Mouse (Mus musculus) NIH3T3 (cell line): Measurements from ENCODE around the gene Sox5.
A peak's percentile ranks its signal among the peaks of the same experiment; 100 is the strongest.

Experiments used
- DNase-seq: peaks from one replicate; pipeline ENCODE4 v3.0.0-alpha.2; 2012; ENCODE audit warnings: low read depth

The Sox5 gene

DNA sequence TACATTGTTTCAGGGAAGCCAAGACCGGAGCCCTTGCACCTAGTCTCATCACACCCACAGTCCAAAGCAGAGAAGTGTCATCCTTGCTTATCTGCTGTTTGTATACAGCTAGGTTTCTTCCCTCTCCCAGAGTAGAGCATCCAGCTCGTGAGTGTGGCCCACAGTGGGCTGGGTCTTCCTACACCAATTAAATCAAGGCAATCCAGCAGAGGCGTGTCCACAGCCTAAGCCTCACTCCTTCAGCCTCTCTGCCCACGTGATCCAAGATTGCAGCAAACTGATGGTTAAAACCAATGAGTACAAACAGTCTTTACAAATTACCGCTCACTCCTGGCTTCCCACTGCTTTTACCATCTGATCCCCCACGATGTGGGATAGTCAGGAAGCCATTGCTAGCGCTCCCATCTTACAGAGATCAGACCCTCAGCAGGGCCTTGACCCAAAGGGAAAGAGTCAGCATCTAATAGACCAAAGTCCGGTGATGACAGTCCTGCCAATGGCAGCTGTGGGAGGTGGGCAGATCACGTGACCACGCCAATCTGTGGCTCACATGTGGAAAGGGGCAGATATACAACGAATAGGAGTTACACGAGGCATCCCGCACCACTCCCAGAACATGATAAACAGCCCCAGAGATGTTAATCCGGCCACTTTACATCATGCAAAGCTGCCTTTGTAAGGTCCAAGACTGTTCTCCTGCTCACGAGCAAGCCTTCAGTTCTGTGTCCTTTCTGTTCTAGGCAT is 9.4 kb downstream of the Sox5 start:
- no peak for DNase-seq

DNA sequence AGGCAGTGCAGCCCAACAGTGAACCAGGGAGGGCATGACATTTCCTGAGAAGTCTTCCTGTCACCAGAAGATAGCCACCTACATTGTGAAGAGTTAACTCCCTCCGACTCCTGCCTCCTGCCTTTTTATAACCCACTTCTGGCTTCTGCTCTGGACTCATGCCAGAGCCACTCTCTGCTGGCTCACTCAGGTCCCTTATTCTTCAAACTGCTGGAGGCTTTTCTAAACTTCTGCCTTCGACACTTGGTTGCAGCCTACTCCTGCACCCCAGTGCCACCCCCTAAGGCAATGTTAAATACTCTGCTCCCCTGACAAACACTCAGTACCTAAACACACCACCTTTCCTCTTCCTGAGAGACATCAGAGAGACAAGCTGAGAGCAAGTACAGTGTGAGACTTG is 12.7 kb downstream of the Sox5 start:
- no peak for DNase-seq

DNA sequence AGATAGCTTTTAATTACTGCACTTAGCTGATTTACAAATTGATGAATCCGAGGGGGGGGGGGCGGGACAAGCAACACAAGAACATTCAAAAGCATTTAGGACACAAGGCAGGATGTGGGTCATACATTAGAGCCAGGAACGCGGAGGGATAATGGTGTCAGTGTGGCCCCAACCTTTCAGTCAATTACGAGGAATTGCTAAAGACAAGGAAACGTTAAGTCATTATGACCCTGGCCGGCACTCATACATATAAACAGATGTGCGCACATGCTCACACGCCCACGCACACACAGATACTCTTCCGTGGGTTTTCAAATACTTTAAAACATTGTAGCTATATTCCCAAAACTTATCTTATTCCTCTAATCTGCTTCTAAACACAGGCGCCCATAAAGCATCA is 19.9 kb downstream of the Sox5 start:
- no peak for DNase-seq

DNA sequence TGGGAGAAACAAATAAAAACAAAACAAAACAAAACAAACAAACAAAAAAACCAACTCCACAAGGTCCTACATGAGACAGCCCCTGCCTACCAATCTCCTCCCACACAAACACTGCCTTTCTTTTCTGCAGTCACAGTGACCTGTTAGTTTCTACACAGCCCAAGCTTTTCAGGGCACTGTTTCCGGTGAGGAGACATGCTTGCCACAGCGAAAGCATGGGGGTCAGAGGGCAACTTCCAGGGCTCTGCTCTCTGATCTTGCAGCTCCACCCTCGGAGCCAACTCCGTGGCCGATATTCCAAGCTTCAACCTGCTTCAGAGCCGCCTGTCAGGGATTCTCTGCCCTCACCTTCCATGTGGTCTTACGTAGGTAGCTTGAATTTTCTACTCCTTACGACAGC is 22.6 kb downstream of the Sox5 start:
- DNase-seq: no peak

DNA sequence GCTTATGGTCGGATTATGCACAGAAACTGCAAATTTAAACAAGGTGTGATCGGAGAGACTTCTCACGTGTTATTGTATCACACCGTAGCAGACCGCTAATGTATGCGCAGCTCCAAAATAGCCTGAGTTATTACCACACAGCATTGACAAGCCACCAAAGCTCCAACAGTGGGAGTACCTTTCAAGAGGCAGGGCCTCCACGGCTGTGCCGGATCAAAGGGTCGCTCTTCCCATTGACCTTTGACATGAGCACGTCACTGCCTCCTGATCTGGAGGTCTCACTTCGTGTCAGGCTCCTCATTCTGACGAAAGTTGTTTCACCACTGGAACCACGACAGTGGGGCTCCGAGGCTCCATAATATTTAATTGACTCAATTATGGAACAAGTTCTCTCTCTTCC is 24.4 kb downstream of the Sox5 start:
- DNase-seq: no peak

DNA sequence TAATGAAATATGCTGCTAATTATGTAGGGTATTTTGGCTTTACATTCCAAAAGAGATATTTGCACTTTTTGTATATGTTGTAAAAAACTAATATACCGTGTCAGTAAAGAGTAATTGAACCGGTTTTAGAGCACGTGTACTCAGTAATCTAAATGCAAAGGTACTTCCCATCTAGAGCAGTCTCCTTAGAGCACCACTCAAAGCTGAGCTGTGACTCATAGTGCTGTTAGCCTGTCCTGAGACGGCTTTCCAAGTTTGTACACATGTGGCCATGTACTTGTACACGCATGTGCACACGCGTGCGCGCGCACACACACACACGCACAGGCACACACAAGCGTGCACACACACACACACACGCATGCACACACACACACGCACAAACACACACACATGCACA is 25.3 kb downstream of the Sox5 start:
- no peak for DNase-seq

DNA sequence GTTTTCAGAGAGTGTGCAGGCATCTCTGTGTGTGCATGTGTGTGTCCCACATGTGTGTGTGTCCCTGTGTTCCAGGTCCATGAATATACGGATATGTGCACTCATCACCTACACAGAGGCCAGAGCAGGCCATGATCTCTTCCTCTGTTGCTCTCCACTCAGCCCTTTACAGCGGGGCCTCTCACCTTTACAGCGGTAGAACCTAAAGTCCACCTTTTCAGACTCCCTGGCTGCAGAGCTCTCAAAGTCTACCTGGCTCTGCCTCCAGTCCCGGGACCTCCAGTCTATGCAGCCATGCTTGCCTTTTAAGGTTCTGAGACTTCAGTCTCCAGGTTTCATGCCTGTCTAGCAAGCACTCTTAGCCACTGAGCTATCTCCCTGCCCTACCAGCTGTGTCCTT is 26.5 kb downstream of the Sox5 start:
- no peak for DNase-seq

DNA sequence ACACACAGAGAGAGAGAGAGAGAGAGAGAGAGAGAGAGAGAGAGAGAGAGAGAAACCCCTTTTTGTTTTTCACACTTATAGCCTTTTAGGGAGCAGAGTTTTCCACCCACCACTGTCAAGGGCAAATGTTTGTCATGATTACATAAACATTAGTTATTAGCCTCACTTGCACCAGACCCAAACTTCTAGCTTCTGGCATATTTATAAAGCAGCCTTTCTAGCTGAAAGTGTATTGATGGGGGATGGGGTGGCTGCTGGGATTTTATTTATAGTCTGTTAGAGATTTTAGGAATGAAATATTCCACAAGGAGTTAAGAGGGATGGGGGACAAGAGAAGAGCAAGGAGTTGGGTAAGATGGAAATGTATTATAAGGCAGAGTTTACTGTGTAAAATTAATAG is 27.4 kb downstream of the Sox5 start:
- DNase-seq: peak; percentile 76

DNA sequence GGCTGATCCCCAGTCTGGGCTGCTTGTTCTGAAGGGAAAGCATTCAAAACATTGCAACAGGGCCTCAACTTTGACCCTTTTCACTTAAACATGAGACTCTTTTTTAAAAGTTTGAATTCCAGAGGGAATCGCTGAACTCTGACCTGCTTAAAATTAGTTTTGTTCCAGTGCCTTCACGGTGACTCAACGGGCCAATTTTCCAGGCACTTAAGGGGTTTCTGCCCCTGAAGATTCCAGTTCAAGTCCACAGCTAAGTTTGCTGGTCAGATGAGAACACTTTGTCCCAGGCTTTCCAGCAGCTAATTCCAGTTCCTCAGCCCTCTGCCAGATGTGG is 27.8 kb downstream of the Sox5 start:
- peak; percentile 97 for DNase-seq

DNA sequence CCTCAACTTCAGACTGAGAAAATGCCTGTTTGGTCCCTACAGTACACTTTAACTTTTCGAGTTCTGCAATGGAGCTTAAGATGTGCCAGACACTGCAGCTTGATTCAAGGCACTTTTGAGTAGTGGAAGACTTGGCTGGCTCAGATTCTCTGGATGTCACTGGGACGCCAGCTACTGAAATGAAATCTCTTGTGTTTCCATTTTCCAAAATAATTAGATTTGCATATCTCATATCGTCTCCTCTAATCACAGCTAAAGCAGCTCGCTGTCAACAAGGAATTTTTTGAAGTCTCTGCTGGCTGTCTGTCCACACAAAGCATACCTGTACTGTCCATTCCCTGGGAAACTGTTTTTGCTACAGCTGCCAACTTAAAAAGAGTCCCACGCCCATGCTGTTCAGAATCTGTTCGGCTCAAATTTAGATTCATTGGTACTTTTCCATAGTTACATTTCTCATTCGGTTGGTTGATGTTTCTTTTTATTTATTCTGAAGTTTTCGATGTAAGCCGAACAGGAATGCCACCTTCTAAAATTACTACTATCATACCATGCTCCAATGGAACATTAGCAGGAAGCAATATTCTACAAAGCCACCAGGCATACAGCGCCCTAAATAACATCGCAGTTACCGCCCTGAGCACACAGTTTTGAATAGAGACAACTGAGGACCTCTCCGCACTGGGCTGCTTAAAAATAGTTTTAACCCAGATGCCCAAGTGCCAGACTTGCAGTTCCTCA is 28.4 kb downstream of the Sox5 start:
- DNase-seq: no peak

DNA sequence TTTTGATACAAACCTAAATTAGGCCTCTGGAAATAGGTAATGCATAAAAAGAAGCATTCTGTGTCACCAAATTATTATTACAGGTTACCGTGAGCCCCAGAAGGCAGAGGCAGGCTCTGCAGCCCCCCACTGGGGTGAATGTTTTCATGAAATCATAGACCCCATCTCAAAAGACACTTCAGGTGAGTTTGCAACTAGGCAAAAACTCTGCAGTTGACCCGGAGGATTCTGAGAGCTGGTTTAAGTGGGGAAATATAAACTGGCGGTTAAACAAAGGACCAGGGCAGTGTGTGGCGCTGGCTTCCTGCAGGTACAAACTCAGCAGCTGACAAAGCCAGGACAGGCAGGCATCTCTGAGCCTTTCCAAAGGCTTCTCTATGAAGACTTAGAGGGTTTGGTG is 30.2 kb downstream of the Sox5 start:
- no peak for DNase-seq

DNA sequence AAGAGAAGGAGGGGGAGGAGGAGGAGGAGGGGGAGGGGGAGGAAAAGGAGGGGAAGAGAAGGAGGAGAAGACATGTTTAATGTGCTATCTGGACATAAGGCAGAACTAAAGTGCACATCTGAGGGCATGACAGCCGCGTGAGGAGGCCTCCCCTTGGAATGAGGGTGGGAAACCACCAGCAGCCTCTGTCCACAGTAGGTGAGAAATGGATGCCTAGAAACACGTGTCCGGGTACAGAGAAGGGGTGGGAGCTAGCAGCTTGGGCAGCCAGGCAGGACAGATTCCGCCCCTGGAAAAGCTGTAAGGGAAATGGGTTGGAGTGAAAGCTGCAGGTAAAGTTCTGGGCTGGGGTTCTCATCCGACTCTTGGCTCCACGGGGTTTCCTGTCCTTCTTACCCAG is 31.6 kb downstream of the Sox5 start:
- DNase-seq: no peak

DNA sequence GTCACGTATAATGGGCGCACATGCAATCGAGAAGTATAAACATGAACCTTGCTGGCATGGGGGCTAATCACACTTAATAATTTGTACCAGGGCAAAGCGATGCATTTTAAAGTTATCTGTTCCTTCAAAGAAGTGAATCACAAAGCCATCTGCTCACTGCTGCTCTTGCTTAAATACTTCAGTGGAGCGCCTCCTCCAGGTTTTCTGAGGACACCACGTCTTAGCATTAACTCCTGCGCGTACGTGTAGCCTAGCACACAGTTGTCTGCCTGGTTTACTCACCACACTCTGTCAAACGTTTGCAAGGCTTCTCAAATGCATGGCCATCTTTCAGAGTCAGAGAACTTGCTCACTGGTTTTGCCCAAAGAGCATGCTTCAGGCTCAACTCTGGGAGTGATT is 35.3 kb downstream of the Sox5 start:
- no peak for DNase-seq

DNA sequence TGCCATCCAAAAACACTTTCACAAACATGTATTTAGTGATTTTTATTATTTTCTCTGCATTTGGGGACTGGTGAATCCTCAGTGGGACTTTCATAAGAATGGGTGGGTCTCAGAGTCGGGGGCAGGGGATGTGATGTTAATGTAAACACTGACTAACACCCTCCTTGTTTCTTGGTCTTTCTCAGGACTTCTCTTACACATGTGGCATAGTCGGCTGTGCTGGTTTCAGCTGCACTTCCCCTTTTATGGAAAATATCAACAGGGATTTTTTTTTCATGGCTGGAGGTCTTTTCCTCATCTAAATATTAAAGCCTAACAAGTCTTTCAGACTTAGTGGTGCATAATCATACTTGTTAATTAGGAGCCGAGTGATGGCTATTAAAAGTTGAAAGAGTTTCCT is 39.2 kb downstream of the Sox5 start:
- DNase-seq: no peak

DNA sequence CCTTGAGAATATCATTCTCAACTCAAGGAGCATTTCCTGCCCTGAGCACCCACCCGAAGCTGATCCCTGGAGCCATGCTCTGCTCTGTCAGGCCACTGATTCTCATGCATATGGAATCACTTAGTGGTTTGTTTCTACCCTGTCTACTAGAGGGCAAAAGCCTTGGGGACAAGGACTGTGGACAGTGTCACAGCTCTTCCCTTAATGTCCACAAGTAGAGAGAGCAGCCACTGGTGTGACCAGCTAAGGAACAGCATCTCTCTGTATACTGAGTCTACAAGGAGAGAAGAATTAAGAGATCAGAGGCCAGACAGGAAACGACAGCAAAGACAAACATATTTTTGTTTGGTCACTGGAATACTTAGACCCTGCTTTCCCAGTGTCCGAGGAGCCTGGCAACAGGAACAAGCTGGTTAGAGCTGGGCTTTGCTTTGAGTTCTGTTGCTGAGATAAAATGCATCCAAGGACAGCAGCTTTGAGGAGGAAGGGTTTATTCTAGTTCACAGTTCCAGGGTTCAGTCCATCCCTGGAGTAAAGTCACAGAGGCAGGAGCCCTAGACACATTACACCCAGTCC is 40.6 kb downstream of the Sox5 start:
- no peak for DNase-seq

DNA sequence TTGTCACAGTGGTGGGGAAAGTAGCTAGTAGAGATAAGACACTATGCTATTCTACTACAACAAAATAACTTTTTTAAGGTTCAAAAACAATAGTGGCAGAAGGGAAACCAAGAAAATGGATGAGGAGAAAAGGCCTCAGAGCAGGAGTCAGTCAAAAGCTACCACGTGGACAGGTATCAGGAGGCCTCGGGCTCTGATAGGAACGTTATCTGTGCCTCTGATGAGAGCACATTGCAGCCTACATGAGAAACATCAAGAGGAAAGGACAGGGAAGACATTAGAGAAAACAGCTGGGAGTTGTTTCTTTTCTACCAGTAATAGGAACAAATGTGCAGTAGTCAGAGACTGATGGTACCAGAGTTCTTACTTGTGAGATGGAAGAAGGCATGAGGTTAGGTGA is 41.4 kb downstream of the Sox5 start:
- no peak for DNase-seq

DNA sequence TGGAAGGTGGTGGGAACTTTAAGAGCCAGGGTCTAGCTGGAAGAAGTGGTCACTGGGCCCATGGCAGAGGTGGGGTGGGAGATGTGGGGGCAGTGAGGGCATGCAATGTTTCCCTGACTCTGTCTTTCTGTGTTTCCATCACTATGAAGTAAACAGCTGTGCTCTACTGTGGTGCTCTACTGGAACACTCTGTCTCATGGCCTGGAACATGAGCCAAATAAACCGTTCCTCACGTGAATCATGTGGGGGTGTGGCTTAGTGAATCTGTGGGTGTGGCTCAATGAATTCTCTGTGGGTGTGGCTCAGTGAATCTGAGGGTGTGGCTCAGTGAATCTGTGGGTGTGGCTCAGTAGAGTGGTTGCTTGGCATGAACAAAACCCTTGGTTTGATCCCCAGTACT is 42.0 kb downstream of the Sox5 start:
- peak; percentile 65 for DNase-seq

DNA sequence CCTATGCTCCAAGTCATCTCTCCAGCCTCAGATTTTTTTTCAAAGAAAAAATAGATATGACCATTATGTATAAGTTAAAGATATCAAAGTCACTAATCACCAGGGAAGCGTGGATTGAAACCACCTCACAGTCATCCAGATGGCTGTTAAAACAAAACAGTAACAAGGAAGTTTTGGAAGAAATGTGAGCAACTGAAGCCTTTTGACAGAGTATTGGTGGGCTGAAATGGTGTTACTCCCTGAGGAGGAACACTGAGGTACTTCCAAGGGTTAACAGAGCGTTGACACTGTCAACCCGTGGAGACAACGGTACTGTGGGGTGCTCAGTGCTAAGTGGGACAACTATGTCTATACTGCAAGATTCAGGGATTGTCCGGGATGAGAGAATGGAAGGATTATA is 44.0 kb downstream of the Sox5 start:
- no peak for DNase-seq

DNA sequence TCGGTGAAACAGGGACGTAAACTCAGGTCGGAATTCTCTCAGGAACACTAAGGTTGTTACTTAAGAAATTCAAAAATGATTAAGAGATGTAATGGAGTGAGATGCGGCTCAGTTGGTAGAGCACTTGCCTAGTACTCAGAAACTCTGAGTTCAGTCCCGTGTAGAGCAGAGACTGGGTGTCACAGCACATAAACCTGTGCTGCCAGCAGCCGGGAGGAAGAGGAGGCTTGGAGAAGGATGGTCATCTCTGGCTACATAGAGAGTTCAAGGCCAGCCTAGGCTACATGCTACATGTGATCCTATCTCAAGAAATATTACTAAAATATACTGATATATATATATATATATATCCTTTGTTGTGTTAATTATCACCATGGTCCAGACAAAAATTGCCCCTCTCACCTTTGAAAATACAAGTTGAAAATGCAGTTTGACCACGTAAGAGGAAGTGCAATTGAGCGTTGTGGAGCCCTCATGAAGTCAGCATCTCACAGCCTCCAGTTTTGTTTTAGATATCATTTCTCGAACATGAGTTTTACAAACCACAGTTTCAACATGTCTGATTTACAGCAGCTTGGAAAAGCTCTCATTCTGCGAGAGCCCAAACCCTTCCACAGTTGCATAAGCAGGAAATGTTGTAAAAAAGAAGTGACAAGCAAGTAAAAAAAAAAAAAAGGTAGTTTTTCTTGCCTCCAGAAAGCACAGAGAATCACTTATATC is 50.4 kb downstream of the Sox5 start:
- peak; percentile 50 for DNase-seq

DNA sequence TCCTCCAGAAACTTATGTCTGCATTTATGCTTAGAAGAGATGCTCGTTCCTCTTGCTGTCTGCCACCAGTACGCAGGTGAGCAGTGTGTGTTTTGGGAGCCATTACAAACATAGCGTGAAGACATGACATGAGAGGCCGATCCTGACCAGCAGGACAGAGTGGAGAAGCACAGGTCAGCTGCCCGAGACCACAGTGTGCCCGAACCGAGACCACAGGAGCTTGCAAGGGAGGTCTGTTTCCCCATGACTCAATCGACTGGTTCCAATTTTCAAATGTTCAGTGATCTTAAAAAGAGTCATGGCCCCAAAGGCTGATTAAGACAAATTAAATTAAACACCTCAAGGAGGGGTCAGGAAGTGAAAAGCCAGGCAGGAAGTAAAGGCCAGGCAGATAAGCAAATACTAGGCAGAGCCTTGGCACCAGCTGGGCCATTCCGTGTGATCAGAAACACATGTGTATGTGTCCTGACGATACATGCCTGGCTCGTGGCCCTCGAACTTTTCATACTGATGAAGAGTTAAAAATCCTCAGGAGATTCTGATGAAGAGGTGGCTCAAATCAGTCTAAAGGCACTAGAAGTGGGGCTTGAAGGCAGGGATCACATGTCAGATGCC is 58.1 kb downstream of the Sox5 start:
- DNase-seq: no peak

DNA sequence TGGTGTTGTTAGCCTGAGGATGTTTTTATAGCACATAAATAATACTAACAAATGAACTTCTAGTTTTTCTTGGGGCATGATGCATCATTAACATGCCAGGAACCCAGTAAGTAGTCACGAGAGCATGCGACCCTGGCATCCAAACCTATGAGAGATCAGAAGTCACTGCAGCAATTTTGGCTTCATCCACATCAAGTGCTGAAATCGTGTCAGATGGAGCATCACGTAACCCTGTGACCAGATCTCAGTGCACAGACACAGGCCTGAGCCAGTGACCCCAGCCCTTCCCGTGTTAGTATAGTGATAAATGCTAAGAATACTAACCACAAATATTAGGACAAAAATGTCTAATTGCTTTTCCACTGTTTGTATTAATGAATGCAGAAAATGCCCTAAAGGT is 58.8 kb downstream of the Sox5 start:
- no peak for DNase-seq

DNA sequence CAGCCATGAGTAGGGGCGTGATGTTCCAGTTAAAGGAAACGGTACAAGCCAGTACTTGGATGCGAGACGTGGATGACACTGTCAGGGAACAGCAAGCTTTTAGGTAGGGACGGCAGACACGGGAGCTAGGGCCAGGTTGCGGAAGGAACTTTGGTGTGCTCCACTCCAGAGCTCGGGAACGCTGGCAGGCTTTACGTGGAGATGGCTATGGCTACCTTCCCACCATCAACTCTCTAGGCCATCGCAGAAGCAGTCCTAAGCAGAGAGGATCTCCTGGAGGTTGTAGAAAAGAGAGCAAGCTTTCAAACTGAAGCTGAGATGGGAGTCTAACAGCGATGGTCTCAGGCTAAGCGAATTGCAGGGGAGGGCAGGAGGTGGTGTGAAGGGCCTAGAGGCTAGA is 60.9 kb downstream of the Sox5 start:
- DNase-seq: no peak

DNA sequence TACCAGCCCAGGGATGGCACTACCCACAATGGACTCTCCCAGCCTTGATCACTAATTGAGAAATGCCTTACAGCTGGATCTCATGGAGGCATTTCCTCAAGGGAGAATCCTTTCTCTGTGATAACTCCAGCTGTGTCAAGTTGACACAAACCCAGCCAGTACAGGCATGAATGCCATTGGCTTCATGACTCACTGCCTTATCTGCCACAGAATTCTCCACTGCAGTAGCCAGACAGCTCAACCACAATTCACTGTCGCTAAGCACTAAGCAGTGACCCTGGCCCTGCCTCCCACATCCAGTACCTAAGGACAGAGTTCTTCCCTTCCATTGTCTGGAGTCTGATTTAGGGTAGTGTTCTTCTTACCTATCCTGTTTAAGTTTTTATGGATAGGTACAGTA is 65.4 kb downstream of the Sox5 start:
- peak; percentile 33 for DNase-seq
